Mouse (Mus musculus): ENCODE measurements around the gene Itgb8. TPM values are rescaled to one million over a fixed set of nuclear protein-coding genes. Genes with fewer than 3 reads are reported as not detected.

Gene Itgb8
- total RNA-seq, 2 experiments from 2014 or later = 31.9 to 44.1 TPM

- DNase-seq (ENCODE audit: low spot score in 2 of 2) = no peak
- intact Hi-C loops (cut with DNase I) = loop anchor here (2.0 kb wide), 1 partner anchor 240 kb away; no protein-coding TSS in a partner anchor
These were observed 28.0 kb downstream of the Itgb8 start for GRCm38 (mm10) chr12:119210590-119210989.

DNA sequence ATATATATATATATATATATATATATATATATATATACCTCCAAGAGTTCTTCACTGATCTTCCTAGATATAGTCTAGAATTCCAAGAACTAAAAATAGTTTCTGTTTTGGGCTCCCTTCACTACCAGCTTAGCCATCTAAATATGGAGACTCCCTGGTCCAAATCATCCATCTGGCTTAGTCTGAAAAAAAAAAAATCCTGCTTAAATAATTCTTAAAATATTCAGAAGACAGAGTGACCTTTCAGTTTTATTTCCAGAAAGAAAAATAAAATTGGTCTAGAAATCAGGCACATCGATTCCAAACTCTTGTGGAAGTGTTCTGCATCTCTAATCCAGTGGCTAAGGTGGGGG, 28.6 kb downstream of the Itgb8 start:
- intact Hi-C loops (cut with DNase I) = loop anchor here (2.0 kb wide), 1 partner anchor 241 kb away; no protein-coding TSS in a partner anchor

GRCm38 (mm10) chr12:119209384-119210072, 29.1 kb downstream of the Itgb8 start:
- intact Hi-C loops (cut with DNase I) = loop anchor here (2.0 kb wide), 2 partner anchors 225 to 241 kb away; no protein-coding TSS in a partner anchor
- DNase-seq (ENCODE audit: low spot score in 2 of 2) = peak; percentile 41 to 89

More for the DNA sequence above, 28.6 kb downstream of the Itgb8 start:
- DNase-seq (ENCODE audit: low spot score in 2 of 2) = peak in 1 of 2 experiments; percentile 57

DNA sequence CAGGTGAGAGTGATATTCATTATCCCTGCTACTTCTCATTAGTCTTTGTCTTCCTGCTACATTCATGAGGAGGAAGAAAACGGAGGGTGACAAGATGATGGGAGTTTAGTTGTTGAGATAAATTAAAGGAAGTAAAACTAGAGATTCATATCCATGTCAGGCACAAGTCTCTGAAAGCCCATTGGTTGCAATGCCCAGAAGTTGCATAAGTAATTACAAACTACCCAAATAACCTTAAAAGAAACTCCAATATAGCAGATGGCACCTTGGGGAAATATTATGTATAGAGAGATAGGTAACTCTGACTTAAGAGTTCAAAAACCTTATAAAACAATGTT, 31.2 kb downstream of the Itgb8 start:
- intact Hi-C loops (cut with DNase I) = no loop called here
- no peak for DNase-seq (ENCODE audit: low spot score in 2 of 2)

DNA sequence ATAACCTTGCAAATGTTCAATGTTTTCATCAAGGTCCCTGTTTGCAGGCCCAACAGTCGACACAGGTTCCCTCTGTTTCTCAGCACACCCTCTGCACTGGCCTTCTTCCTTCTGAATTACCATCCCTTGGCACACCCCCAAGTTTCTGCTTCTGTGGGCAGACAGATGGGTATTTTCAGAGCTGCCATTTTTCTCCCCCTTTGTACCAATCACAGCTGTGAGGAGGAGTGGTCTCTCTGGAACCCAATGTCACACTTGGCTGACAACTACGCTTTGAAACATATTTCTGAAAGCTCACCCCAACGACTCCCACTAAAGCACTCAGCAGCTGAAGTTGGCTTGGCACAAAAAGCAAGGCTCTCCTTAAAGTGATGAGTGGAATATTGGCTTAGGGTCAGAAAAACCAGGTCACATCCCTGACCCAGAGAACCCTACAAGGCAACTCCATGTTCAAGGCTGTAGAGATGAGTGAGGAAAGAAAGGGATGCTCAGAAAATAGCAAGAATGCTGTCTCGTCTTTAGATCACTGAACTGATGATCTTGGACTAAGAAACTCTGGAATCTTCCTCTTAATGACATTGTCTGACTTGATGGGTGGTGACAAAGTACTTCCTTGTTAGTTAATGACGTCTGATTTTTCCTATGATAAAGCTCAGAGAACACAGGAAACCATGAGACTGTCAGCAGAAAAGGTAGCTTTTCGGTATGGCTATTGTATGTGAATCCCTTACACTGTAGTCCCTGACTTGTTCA, 31.7 kb downstream of the Itgb8 start:
- intact Hi-C loops (cut with DNase I) = no loop called here
- DNase-seq (ENCODE audit: low spot score in 2 of 2) = peak; percentile 52 to 88

DNA sequence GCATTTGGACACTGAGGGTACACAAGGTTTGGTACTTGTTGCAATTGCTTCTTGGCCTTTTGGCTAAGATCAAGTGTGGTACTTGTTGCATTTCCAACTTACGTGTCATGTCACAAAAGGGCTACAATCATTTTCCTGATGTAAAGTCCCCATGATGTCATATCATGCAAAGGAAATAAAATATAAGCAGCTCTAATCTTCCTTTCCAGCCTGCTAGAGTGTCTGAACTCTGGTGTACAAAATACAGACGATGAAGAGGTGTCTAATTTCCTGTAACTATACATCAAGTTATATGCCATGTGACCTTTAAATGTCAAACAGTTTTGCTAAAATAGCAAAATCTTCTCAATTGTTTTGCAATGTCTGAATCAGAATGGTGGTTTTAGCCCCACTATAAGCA, 34.2 kb downstream of the Itgb8 start:
- intact Hi-C loops (cut with DNase I) = no loop called here
- no peak for DNase-seq (ENCODE audit: low spot score in 2 of 2)

- intact Hi-C loops (cut with DNase I) = no loop called here
- no peak for DNase-seq (ENCODE audit: low spot score in 2 of 2)
These were observed 35.8 kb downstream of the Itgb8 start for GRCm38 (mm10) chr12:119202766-119203165.

DNA sequence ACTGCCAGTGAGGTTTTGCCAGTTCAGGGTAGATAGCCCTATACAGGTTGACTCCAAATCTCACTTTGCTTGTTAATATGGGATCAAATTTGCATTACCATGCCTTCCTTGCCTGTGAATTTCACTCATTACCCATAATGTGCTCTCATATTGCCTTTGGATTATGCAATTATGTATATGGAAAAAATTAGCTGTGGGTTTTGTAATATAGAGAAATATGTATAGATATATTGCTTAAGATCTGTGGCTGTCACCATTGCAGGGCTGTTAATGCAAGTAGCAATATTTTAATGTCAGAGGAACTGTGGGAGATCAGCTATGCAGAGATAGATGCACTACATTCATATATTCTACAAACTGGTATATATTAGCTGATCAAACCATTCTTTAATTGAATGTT, 43.5 kb downstream of the Itgb8 start:
- intact Hi-C loops (cut with DNase I) = no loop called here
- no peak for DNase-seq (ENCODE audit: low spot score in 2 of 2)

DNA sequence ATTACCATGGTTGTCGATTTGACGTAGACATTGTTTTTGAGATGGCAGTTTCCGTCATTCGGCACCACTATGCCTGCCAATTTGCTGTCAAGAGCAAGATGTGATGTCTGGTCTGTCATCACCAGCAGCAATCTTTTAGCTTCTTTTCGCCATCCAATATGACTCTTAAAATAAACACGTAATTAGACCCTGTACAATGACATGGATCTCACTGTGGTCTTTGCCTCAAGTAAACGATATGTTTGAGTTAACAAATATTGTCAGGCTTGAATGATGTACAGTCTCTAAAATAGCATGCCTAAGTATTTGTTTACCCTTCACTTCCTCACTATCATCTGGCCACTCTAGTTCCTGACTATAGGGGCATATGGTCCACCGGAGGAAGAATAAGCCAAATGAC, 48.8 kb downstream of the Itgb8 start:
- intact Hi-C loops (cut with DNase I) = no loop called here
- no peak for DNase-seq (ENCODE audit: low spot score in 2 of 2)

DNA sequence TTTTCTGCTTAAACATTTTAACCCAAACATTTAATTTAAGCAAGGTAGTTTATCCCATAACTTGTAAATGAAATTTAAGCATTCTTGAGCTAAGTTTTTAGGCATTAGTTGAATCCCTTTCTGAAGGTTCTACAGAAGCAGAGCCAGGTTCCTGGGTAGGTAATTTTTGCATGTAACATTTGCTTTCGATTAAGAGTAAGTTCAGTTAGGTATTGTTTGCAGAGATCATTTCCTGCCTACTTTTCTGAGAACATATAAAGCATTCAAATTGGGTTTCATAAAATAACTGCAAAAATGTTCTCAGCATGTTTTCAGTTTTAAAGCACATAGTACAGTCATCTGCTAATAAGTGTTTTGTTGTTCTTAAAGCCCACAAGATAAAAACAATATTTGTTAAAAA, 53.2 kb downstream of the Itgb8 start:
- no peak for DNase-seq (ENCODE audit: low spot score in 2 of 2)
- intact Hi-C loops (cut with DNase I) = no loop called here

GRCm38 (mm10) chr12:119182215-119182924, 56.2 kb downstream of the Itgb8 start:
- DNase-seq (ENCODE audit: low spot score in 2 of 2) = no peak
- intact Hi-C loops (cut with DNase I) = no loop called here

- no peak for DNase-seq (ENCODE audit: low spot score in 2 of 2)
- intact Hi-C loops (cut with DNase I) = loop anchor here (10.0 kb wide), 1 partner anchor 149 kb away; no protein-coding TSS in a partner anchor
These were observed 62.6 kb downstream of the Itgb8 start for GRCm38 (mm10) chr12:119176017-119176416.

GRCm38 (mm10) chr12:119169828-119170539, 68.6 kb downstream of the Itgb8 start:
- intact Hi-C loops (cut with DNase I) = loop anchor here (5.0 to 10.0 kb wide), 2 partner anchors 67 to 155 kb away; partner anchors contain the start of gene Itgb8
- DNase-seq (ENCODE audit: low spot score in 2 of 2) = no peak

- intact Hi-C loops (cut with DNase I) = no loop called here
- no peak for DNase-seq (ENCODE audit: low spot score in 2 of 2)
These were observed 69.5 kb downstream of the Itgb8 start for GRCm38 (mm10) chr12:119169143-119169542.

GRCm38 (mm10) chr12:119165115-119165514, 73.5 kb downstream of the Itgb8 start:
- no peak for DNase-seq (ENCODE audit: low spot score in 2 of 2)

DNA sequence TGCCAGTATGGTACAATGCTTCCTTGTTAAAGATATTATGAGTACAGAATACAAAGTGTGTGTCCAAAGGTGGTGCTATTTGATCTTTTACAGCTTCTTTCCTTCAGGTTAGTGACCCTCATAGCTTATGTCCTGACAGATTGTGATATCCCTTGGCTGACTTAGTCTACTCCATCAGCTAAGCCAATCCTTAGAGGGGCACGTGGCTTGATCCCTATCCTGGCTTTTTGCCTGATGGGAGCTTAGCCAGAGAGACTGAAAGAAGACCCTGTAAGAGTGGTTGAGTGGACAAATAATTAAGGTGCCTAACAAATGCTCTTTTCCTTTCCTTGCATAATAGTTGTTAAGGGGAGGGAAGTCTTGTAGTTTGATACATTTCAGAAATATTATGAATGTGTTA, 73.9 kb downstream of the Itgb8 start:
- intact Hi-C loops (cut with DNase I) = no loop called here
- DNase-seq (ENCODE audit: low spot score in 2 of 2) = peak in 1 of 2 experiments; percentile 11

More at GRCm38 (mm10) chr12:119165115-119165514, 73.5 kb downstream of the Itgb8 start:
- intact Hi-C loops (cut with DNase I) = no loop called here

DNA sequence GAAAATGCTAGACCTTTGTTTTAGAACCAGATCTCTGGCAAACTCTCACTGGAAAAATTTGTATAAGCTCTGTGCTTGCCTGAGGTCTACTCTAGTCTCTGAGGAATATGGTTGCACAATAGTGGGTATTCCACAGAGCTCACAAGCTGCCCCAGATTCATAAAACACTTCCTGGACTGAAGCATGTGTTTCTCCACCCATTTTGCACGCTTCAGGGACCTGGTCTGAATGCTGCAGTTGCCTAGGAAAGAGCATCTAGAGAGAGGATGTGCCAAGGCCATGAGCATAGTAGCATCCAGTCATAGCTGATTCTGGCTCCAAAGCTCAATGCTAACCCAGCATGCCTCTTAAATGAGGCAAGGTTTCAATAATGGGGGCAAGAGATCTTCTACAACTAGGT, 74.4 kb downstream of the Itgb8 start:
- DNase-seq (ENCODE audit: low spot score in 2 of 2) = peak in 1 of 2 experiments; percentile 11
- intact Hi-C loops (cut with DNase I) = no loop called here

- no peak for DNase-seq (ENCODE audit: low spot score in 2 of 2)
- intact Hi-C loops (cut with DNase I) = no loop called here
These were observed 77.8 kb downstream of the Itgb8 start for GRCm38 (mm10) chr12:119160786-119161185.

GRCm38 (mm10) chr12:119159254-119159933, 79.2 kb downstream of the Itgb8 start:
- no peak for DNase-seq (ENCODE audit: low spot score in 2 of 2)
- intact Hi-C loops (cut with DNase I) = no loop called here

Measured in left cerebral cortex, postnatal 25 days (tissue).